Mouse (Mus musculus): ENCODE results near the gene Hdac10.

Hdac10 gene

DNA sequence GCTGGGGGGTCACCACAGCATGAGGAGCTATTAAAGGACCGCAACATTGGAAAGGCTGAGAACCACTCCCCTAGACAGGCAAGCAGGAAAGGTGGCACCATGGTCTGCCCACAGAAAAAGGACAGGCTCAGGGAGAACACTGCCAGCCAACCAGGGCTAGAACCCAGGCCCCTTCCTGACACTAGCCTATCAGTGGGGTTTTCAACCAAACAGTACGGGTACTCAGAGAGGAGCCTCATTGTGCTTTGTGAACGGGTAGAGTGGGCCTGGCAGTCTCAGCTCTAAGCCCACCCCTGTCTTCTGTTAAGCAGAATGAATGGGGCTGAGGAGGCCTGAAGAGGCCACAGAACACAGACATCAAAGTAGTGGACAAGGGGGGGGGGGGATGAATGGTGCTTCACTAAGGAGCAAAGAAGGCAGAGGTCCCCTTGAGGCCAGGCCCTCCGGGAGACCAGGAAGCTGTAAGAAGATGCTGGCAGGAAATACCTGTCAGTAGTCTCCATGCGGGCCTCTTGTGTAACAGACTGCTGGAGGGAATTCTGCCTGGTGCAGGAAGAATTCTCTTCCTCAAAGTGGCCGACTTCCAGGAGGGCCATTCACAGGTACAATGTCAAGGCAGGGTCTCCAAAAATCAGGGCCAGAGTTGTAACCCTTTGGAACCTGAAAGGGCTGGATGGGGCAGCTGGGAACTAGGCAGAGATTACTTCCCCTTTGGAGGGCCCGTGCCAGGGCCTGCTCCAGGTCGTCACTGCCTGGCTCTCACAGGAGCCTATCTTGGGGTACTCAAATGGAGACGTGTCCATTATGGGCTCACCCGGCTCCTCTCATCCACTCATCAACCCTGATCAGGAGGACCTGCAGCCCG, 53.7 kb downstream of the Hdac10 start, which contains the start of gene Trabd:
Trabd (plus strand) TSS at position 512 of the 865 bp plus-strand sequence.
- no peak for DNase-seq (ENCODE audit: low spot score)

DNA sequence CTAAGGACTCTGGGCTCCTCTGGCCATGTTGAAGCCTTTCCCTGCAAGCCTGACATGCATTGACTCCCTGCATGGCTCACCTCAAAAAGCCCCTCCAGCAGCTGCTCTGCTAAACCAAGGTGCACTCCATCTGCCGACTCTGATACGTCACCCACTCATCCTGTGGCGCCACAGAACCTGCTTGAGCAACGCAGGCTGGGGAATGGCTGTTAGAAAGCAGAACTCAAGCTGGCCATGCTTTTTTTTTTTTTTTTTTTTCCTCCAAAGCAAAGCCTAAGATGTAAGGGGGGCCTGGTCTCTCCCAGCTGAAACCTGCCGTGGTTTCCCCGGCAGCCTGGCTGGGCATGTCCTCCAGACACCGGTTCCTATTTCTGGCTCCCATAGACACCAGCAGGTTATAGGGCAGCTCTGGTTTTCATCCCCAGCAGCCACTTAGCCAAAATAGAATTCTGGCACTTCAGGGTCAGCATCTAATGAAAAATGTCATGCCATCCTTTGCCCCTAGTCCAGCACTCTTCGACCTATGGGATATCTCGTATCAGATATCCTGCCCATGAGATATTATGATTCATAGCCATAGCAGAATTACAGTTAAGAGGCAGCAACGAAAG, 54.4 kb downstream of the Hdac10 start:
- no peak for DNase-seq (ENCODE audit: low spot score)
